Mouse (Mus musculus): ENCODE results near the gene Ripk1. TPM values are rescaled to one million over a fixed set of nuclear protein-coding genes. Genes with fewer than 3 reads are reported as not detected.

Gene Ripk1
- polyA plus RNA-seq, 1 experiment from 2014 or later, result 24.3 TPM

Other genes starting within 250 kb of the Ripk1 start
- not detected in 2 replicates for gene Serpinb6e, start 159.0 kb upstream of the Ripk1 start, polyA plus RNA-seq (2014; fragmentation: Nextera tagmentation; extraction: Ambion mirVana)
- 0.70 TPM in 1 of 2 replicates, not detected in the other for gene Serpinb6c, start 96.7 kb upstream of the Ripk1 start, polyA plus RNA-seq (2014; fragmentation: Nextera tagmentation; extraction: Ambion mirVana)
- 27.7 and 29.8 TPM in 2 replicates for gene Nqo2, start 37.7 kb upstream of the Ripk1 start, polyA plus RNA-seq (2014; fragmentation: Nextera tagmentation; extraction: Ambion mirVana)
- 73.7 and 78.6 TPM in 2 replicates for gene Serpinb6a, start 431 bp downstream of the Ripk1 start, polyA plus RNA-seq (2014; fragmentation: Nextera tagmentation; extraction: Ambion mirVana)
- 36.1 and 38.4 TPM in 2 replicates for gene Bphl, start 35.2 kb downstream of the Ripk1 start, polyA plus RNA-seq (2014; fragmentation: Nextera tagmentation; extraction: Ambion mirVana)
- gene Tubb2a, start 75.6 kb downstream of the Ripk1 start, polyA plus RNA-seq (2014; fragmentation: Nextera tagmentation; extraction: Ambion mirVana), result 213 and 217 TPM in 2 replicates
- 32.1 and 34.2 TPM in 2 replicates for gene Tubb2b, start 128.1 kb downstream of the Ripk1 start, polyA plus RNA-seq (2014; fragmentation: Nextera tagmentation; extraction: Ambion mirVana)
- gene Psmg4, start 160.6 kb downstream of the Ripk1 start, polyA plus RNA-seq (2014; fragmentation: Nextera tagmentation; extraction: Ambion mirVana), result 84.8 and 86.6 TPM in 2 replicates

Data from stomach, embryonic 14.5 days (tissue).